Mouse (Mus musculus): ENCODE results near the gene Ybx1. TPM values are rescaled to one million over a fixed set of nuclear protein-coding genes. Genes with fewer than 3 reads are reported as not detected.

The Ybx1 gene
- polyA plus RNA-seq (2015; fragmentation: Nextera tagmentation; extraction: Ambion mirVana) = 279 and 346 TPM in 2 replicates

DNA sequence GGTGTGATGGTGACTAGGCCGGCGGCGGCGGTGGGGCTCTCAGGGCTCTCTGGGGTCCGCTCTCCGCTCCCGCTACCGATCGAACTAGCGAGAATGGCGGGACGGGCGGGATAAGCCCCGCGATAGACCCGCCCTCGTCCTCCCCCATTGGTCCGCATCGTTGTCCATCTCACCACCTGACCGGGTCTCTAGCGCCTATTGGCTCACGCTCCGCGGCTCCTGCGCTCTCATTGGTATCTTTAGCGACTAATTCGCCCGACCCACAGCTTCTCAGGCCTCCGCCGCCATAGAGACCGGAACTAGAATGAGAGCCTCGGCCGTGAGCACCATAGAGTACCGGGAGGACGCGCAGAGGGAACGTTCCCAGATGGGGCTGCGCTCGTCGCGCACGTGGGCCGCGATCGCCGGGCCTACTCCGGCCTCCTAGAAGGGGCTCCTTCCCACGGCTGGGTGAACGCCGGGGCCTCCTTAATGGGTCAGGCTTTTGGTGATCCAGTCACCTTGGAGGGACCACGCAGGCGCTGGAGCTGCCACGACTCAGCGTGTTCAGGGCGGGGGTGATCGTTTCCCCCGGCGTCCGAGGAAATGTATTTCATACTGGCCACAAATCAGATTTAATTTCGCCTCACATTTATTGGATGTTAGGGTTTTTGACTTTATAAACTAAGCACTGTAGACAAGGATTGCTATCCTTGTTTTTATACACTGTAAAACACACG is at the start of gene Ybx1:
TSS of gene Ybx1 (minus strand) at position 190 of the 719 bp plus-strand sequence.
- peak; percentile 99 for ATAC-seq (ENCODE audit: insufficient read depth, low FRiP score)
- under 1% methylated on average over 61 of the region's 61 CpGs for WGBS
- H3K4me3 ChIP-seq (replicated peaks; ENCODE audit: low read length) = peak within 1 kb of the TSS; percentile 71

DNA sequence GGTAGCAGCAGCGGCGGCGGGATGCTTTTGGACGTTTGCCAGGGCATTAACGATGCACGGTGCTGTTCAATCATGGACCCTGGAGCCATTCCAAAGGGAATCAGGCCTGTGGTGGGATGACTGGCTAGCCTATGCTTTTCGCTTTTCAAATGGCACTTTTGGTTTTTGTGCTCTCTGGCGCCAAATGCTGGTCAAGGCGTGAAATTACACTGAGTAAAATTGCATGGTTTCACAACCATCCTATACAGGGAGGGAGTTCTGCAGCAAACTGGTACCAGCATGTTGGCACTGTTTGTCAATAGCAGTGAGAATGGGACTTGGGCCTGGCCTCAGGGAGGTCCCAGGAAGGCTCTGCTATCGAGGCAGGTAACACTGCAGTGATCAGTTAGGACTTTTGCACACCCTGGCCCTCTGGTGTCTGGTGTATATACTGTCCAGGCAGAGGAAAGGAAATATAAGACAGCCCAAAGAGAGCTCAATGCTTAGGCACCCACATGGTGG is 44.5 kb upstream of the Ybx1 start:
- Histone ChIP-seq H3K4me2 (ENCODE audit: low read depth, low read length) (peak overlapping the region; percentile 25; the same call in 1 of the 2 replicates), H3K27ac (ENCODE audit: low read length) (no peak overlapping the region), H3K9ac (ENCODE audit: low read length) (peak overlapping the region; percentile 49; the same call in 1 of the 2 replicates), H3K27me3 (ENCODE audit: control insufficient read depth, insufficient read depth, low read length) (no peaks in the 10 kb centered on the region), H3K9me3 (replicated peaks; ENCODE audit: control insufficient read depth, low read length) (no peaks in the 10 kb centered on the region), H3K4me1 (ENCODE audit: control insufficient read depth, insufficient read depth, low read length) (no peaks in the 10 kb centered on the region), H3K36me3 (ENCODE audit: control insufficient read depth, insufficient read depth, low read length) (no peaks in the 10 kb centered on the region), H3K4me3 (replicated peaks; ENCODE audit: low read length) (no peak overlapping the region)
- ATAC-seq (ENCODE audit: insufficient read depth, low FRiP score) = peak; percentile 10; the same call in 1 of the 2 replicates
- WGBS = 5% methylated on average over 10 of the region's 10 CpGs

More for the DNA sequence above, at the start of gene Ybx1:
- peak within 1 kb of the TSS; percentile 83 for H3K4me2 ChIP-seq (ENCODE audit: low read depth, low read length)
- no peaks in the 10 kb centered on the region for H3K9me3 ChIP-seq (replicated peaks; ENCODE audit: control insufficient read depth, low read length)
- H3K9ac ChIP-seq (ENCODE audit: low read length) = peak within 1 kb of the TSS; percentile 94
- H3K4me1 ChIP-seq (ENCODE audit: control insufficient read depth, insufficient read depth, low read length) = peaks cover 15% of the 10 kb centered on the region
- H3K27me3 ChIP-seq (ENCODE audit: control insufficient read depth, insufficient read depth, low read length) = no peaks in the 10 kb centered on the region
- H3K27ac ChIP-seq (ENCODE audit: low read length) = peak within 1 kb of the TSS; percentile 97
- H3K36me3 ChIP-seq (ENCODE audit: control insufficient read depth, insufficient read depth, low read length) = 0 out of 2 replicates have a peak, but pooled peaks cover 4% of the 10 kb centered on the region

DNA sequence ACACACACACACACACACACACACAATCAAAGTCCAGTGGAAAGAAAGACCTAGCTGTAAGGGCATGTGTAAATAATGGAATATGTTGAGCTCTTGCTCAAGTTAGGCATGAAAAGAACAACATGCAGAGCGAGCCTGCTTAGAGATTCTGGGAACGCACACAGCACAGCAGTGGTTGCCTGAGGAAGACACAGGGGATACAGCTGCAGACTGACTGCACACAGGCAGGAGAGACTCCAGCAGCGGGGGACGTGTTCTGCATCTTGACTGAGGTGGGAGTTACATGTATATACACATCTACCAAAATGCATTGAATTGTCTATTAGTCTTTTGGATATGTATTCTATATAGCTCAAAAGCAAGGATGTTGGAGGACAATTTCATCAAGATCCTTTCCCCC is 44.0 kb upstream of the Ybx1 start:
- no peak for ATAC-seq (ENCODE audit: insufficient read depth, low FRiP score)
- Histone ChIP-seq H3K27ac (ENCODE audit: low read length) (no peak overlapping the region), H3K27me3 (ENCODE audit: control insufficient read depth, insufficient read depth, low read length) (no peaks in the 10 kb centered on the region), H3K9ac (ENCODE audit: low read length) (peak overlapping the region; percentile 49; the same call in 1 of the 2 replicates), H3K4me1 (ENCODE audit: control insufficient read depth, insufficient read depth, low read length) (no peaks in the 10 kb centered on the region), H3K4me3 (replicated peaks; ENCODE audit: low read length) (no peak overlapping the region), H3K36me3 (ENCODE audit: control insufficient read depth, insufficient read depth, low read length) (no peaks in the 10 kb centered on the region), H3K4me2 (ENCODE audit: low read depth, low read length) (peak overlapping the region; percentile 25; the same call in 1 of the 2 replicates), H3K9me3 (replicated peaks; ENCODE audit: control insufficient read depth, low read length) (no peaks in the 10 kb centered on the region)
- WGBS = 71% methylated on average over 4 of the region's 4 CpGs

DNA sequence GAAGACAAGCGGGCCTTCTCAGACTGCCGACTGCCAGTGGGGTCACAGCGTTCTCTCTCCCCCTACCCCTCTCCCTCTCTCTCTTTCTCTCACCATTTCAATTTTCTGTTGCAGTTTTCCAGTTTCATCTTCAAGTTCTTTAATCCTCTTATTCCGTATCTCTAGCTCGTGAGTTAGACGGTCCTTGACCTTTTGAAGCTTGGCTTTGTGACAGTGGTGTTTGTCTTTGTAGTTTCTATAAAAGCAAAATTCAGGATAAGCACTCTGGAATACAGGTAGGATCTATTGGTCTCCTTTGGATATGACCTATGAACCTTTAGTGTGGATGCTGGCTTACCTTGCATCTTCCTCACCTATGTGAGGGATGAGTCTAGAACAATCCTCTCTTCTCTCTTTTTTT is 39.1 kb upstream of the Ybx1 start:
- Histone ChIP-seq H3K4me1 (ENCODE audit: control insufficient read depth, insufficient read depth, low read length) (no peaks in the 10 kb centered on the region), H3K27me3 (ENCODE audit: control insufficient read depth, insufficient read depth, low read length) (no peaks in the 10 kb centered on the region), H3K36me3 (ENCODE audit: control insufficient read depth, insufficient read depth, low read length) (no peaks in the 10 kb centered on the region), H3K4me3 (replicated peaks; ENCODE audit: low read length) (no peak overlapping the region), H3K27ac (ENCODE audit: low read length) (no peak overlapping the region), H3K9me3 (replicated peaks; ENCODE audit: control insufficient read depth, low read length) (no peaks in the 10 kb centered on the region), H3K4me2 (ENCODE audit: low read depth, low read length) (no peak overlapping the region), H3K9ac (ENCODE audit: low read length) (no peak overlapping the region)
- no peak for ATAC-seq (ENCODE audit: insufficient read depth, low FRiP score)
- 87% methylated on average over 6 of the region's 6 CpGs for WGBS

DNA sequence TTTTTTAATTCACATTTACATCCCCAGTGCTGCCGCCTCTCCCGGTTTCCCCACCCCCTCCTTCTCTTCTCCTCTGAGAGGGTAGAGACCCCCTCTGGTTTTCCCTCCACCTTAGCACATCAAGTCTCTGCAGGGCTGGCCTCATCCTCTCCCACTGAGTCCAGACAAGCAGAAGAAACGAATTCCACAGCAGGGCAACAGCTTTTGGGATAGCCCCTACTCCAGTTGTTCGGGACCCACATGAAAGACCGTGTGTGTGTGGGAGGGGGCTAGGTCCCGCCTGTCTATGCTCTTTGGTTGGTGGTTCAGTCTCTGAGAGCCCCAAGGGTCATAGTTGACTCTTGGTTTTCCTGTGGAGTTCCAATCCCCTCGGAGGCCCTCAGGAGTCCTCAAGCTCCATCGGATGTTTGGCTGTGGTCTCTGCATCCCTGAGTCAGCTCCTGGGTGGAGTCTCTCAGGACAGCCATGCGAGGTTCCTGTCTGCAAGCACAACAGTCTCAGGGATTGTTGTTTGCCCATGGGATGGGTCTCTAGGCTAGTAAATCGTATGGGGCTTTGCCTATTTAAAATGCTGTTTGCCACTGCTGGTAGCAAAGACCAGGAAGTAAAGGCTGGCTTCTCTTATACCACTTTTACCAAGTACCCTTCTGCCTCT is 26.6 kb upstream of the Ybx1 start:
- H3K4me2 ChIP-seq (ENCODE audit: low read depth, low read length) = peak overlapping the region; percentile 90
- H3K4me3 ChIP-seq (replicated peaks; ENCODE audit: low read length) = peak overlapping the region; percentile 81
- peak overlapping the region; percentile 79 for H3K9ac ChIP-seq (ENCODE audit: low read length)
- no peaks in the 10 kb centered on the region for H3K9me3 ChIP-seq (replicated peaks; ENCODE audit: control insufficient read depth, low read length)
- H3K36me3 ChIP-seq (ENCODE audit: control insufficient read depth, insufficient read depth, low read length) = no peaks in the 10 kb centered on the region
- H3K4me1 ChIP-seq (ENCODE audit: control insufficient read depth, insufficient read depth, low read length) = peaks cover 16% of the 10 kb centered on the region
- H3K27ac ChIP-seq (ENCODE audit: low read length) = peak overlapping the region; percentile 86
- H3K27me3 ChIP-seq (ENCODE audit: control insufficient read depth, insufficient read depth, low read length) = no peaks in the 10 kb centered on the region; the same call in 1 of the 2 replicates
- ATAC-seq (ENCODE audit: insufficient read depth, low FRiP score) = peak; percentile 41; the same call in 1 of the 2 replicates
- 28% methylated on average over 10 of the region's 10 CpGs for WGBS

DNA sequence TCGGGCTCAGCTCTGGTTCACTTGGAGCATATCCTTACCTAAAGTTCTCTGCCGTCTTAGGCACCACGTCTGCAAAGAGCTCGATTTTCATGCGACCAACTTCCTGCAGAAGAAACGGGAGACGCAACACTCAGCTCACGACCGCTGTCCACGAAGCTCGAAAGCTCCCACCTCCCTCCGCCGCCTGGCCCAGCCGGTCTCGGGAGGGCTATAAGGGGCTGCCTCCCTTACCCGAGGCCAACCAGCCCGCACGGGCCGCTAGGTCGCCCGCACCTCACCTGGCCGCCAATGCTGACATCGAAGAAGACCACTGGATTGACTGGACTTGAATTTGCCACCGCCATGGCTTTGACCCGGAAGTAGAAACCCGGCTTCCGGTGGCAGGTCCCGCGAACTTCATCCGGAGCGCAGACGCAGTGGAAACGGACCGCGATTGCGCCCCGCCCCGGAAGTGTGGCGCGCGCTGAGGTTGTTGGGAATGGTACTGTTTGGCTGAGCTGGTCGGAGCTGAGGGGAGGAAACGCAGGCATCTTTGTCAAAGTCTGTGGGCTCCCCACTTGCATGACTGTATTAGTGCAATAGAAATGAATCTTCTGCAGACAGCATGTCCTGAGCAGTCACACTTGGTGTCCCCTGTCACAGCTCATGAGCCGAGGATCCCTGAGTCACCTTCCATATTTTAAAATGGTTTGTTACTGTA is 25.9 kb upstream of the Ybx1 start, which contains the start of gene Ppih:
TSS of gene Ppih (minus strand) at position 416 of the 700 bp plus-strand sequence.
- no peaks in the 10 kb centered on the region for H3K36me3 ChIP-seq (ENCODE audit: control insufficient read depth, insufficient read depth, low read length)
- H3K4me3 ChIP-seq (replicated peaks; ENCODE audit: low read length) = peak within 1 kb of the TSS; percentile 81
- peak within 1 kb of the TSS; percentile 79 for H3K9ac ChIP-seq (ENCODE audit: low read length)
- no peaks in the 10 kb centered on the region for H3K9me3 ChIP-seq (replicated peaks; ENCODE audit: control insufficient read depth, low read length)
- peak within 1 kb of the TSS; percentile 86 for H3K27ac ChIP-seq (ENCODE audit: low read length)
- peaks cover 16% of the 10 kb centered on the region for H3K4me1 ChIP-seq (ENCODE audit: control insufficient read depth, insufficient read depth, low read length)
- peak within 1 kb of the TSS; percentile 90 for H3K4me2 ChIP-seq (ENCODE audit: low read depth, low read length)
- ATAC-seq (ENCODE audit: insufficient read depth, low FRiP score) = peak; percentile 96
- no peaks in the 10 kb centered on the region; the same call in 1 of the 2 replicates for H3K27me3 ChIP-seq (ENCODE audit: control insufficient read depth, insufficient read depth, low read length)
- WGBS = under 1% methylated on average over 44 of the region's 44 CpGs

DNA sequence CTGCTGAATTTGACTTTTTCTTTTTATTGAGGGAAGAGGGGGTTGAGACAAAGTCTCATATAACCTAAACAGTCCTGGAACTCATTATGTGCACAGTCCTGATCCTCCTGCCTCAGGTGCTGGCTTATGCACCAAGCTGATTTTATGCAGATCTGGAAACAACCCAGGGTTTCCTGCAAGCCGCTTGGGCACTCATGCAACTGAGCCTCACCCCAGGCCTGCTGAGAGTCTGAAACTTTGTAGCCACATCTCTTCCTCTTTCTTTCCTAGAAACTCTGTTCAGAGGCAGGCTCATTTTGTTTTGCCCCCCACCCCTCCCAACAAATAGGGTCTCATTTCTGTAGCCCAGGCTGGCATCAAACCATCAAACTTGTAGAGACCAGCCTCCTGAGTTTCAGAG is 19.4 kb upstream of the Ybx1 start:
- Histone ChIP-seq H3K27me3 (ENCODE audit: control insufficient read depth, insufficient read depth, low read length) (no peaks in the 10 kb centered on the region), H3K9me3 (replicated peaks; ENCODE audit: control insufficient read depth, low read length) (no peaks in the 10 kb centered on the region), H3K4me1 (ENCODE audit: control insufficient read depth, insufficient read depth, low read length) (no peaks in the 10 kb centered on the region), H3K27ac (ENCODE audit: low read length) (no peak overlapping the region), H3K4me2 (ENCODE audit: low read depth, low read length) (no peak overlapping the region), H3K36me3 (ENCODE audit: control insufficient read depth, insufficient read depth, low read length) (no peaks in the 10 kb centered on the region), H3K9ac (ENCODE audit: low read length) (no peak overlapping the region), H3K4me3 (replicated peaks; ENCODE audit: low read length) (no peak overlapping the region)
- 81% methylated on average over 1 of the region's 1 CpGs for WGBS
- no peak for ATAC-seq (ENCODE audit: insufficient read depth, low FRiP score)

DNA sequence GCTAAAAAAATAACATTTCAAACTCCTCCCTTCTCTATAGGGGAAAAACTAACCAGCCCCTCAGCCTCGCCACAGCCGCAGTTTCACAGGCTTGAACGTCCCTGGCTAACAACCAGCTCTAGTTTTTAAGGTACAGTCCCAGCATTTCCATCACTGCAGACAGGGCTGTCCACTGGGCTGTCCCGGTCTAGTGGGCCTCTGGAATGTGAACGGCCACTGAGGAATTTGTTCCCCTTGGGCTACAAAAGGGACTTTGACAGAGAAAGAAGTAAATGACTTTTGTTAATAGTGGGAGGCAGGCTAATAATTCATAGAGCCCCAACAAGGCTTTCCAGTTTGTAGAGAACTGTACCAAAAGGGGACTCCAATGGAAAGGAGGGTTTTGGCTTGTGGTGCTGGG is 11.0 kb upstream of the Ybx1 start:
- H3K27ac ChIP-seq (ENCODE audit: low read length) = no peak overlapping the region
- no peak overlapping the region for H3K4me3 ChIP-seq (replicated peaks; ENCODE audit: low read length)
- H3K36me3 ChIP-seq (ENCODE audit: control insufficient read depth, insufficient read depth, low read length) = 0 out of 2 replicates have a peak, but pooled peaks cover 2% of the 10 kb centered on the region
- no peaks in the 10 kb centered on the region for H3K9me3 ChIP-seq (replicated peaks; ENCODE audit: control insufficient read depth, low read length)
- no peak overlapping the region for H3K9ac ChIP-seq (ENCODE audit: low read length)
- H3K4me2 ChIP-seq (ENCODE audit: low read depth, low read length) = no peak overlapping the region
- ATAC-seq (ENCODE audit: insufficient read depth, low FRiP score) = no peak
- WGBS = 83% methylated on average over 5 of the region's 5 CpGs
- H3K4me1 ChIP-seq (ENCODE audit: control insufficient read depth, insufficient read depth, low read length) = no peaks in the 10 kb centered on the region
- H3K27me3 ChIP-seq (ENCODE audit: control insufficient read depth, insufficient read depth, low read length) = no peaks in the 10 kb centered on the region
